Mouse (Mus musculus) G1E (cell line): ENCODE data around the gene Slx1b. TPM values are rescaled to one million over a fixed set of nuclear protein-coding genes. Genes with fewer than 3 reads are reported as not detected.

Experiments used
- ATAC-seq: 2 replicates; pipeline ENCODE4 v1.8.0; 2016; ENCODE audit warnings: mild to moderate bottlenecking; ENCODE audit not compliant: insufficient number of reproducible peaks, poor library complexity, low FRiP score, severe bottlenecking; ENCODE audit errors: extremely low read depth
- DNase-seq: peaks from one replicate; pipeline ENCODE4 v3.0.0; 2012; ENCODE audit warnings: low spot score
- H3K27me3 ChIP-seq: 2 replicates; pipeline ENCODE4 v1.6.1; 2012; ENCODE audit warnings: mild to moderate bottlenecking, low read length, inconsistent platforms; ENCODE audit not compliant: insufficient read depth
- H3K36me3 ChIP-seq: replicated peaks from 2 replicates; pipeline ENCODE3; 2012; ENCODE audit warnings: mild to moderate bottlenecking, inconsistent platforms
- H3K4me1 ChIP-seq: 2 replicates; pipeline ENCODE4 v1.6.1; 2012; ENCODE audit warnings: low read depth, low read length, inconsistent platforms, mixed read lengths; ENCODE audit not compliant: insufficient read depth
- H3K4me3 ChIP-seq: 2 replicates; pipeline ENCODE4 v1.5.1; 2012; ENCODE audit warnings: low read depth, mild to moderate bottlenecking, inconsistent platforms, low read length, moderate library complexity, mixed read lengths
- H3K9me3 ChIP-seq: replicated peaks from 2 replicates; pipeline ENCODE4 v1.6.1; 2012; ENCODE audit warnings: inconsistent platforms
- CTCF ChIP-seq: IDR thresholded peaks from 2 replicates; pipeline ENCODE4 v1.5.1; 2012; ENCODE audit warnings: low read depth, low read length, inconsistent platforms, mixed read lengths
- GATA1 ChIP-seq: IDR thresholded peaks from 2 replicates; pipeline ENCODE4 v1.6.1; 2012; ENCODE audit warnings: borderline replicate concordance, low read length, inconsistent platforms, mixed read lengths
- GATA2 ChIP-seq: IDR thresholded peaks from 2 replicates; pipeline ENCODE4 v1.6.1; 2012; ENCODE audit warnings: low read depth, low read length, inconsistent platforms, borderline replicate concordance
- POLR2AphosphoS5 ChIP-seq: IDR thresholded peaks from 2 replicates; pipeline ENCODE4 v1.6.1; 2012; ENCODE audit warnings: low read depth, low read length, inconsistent platforms; ENCODE audit not compliant: insufficient replicate concordance
- TAL1 ChIP-seq: conservative IDR thresholded peaks from 2 replicates; pipeline ENCODE4 v1.6.1; 2012; ENCODE audit warnings: low read depth, low read length, inconsistent platforms, mixed read lengths
- polyA plus RNA-seq: library from polyadenylated mRNA; stranded (reverse); fragments of >175 nt; gene quantifications from 2 replicates; pipeline ENCODE4 v1.2.3, GENCODE M21; 2012
- total RNA-seq, 2 experiments: library from RNA; stranded (forward) in 1 of 2; stranded (reverse) in 1 of 2; fragments of 200-1000 nt in 1 of 2; fragments of >200 nt in 1 of 2; fragmentation: Nextera tagmentation in 1 of 2; gene quantifications; 2 replicates each; pipeline ENCODE4 v1.2.3; 2014 to 2017

Slx1b gene
- total and polyA plus RNA-seq, 3 experiments: 3.5 to 8.1 (median 4.5) TPM

GRCm38 (mm10) chr7:126704121-126704980, 8.8 kb upstream of the Slx1b start:
- Histone ChIP-seq H3K36me3 (peaks cover 37% of the 10 kb centered on the region), H3K4me3 (peak overlapping the region; percentile 80), H3K9me3 (peaks cover 5% of the 10 kb centered on the region), H3K4me1 (peaks cover 76% of the 10 kb centered on the region), H3K27me3 (peaks cover 41% of the 10 kb centered on the region)
- DNase-seq: peak; percentile 78
- TF ChIP-seq GATA2 (no peak), POLR2AphosphoS5 (no peak), TAL1 (no peak), CTCF (no peak), GATA1 (no peak)
- peak; percentile 31; the same call in 1 of the 2 replicates for ATAC-seq

- no peak for ATAC-seq
- peaks cover 81% of the 10 kb centered on the region for H3K4me1 ChIP-seq
- H3K4me3 ChIP-seq: peak overlapping the region; percentile 80
These were observed 8.1 kb upstream of the Slx1b start for GRCm38 (mm10) chr7:126703757-126704077.

GRCm38 (mm10) chr7:126702861-126703756, 7.5 kb upstream of the Slx1b start:
- Histone ChIP-seq H3K4me3 (peak overlapping the region; percentile 80), H3K9me3 (no peaks in the 10 kb centered on the region), H3K27me3 (peaks cover 33% of the 10 kb centered on the region), H3K4me1 (peaks cover 82% of the 10 kb centered on the region), H3K36me3 (peaks cover 49% of the 10 kb centered on the region)
- ATAC-seq: no peak
- TF ChIP-seq CTCF (no peak), TAL1 (no peak), GATA1 (no peak), POLR2AphosphoS5 (no peak), GATA2 (no peak)
- no peak for DNase-seq

More at GRCm38 (mm10) chr7:126703757-126704077, 8.1 kb upstream of the Slx1b start:
- no peak for DNase-seq
- TF ChIP-seq POLR2AphosphoS5: no peak
- TF ChIP-seq GATA2: no peak
- TF ChIP-seq TAL1: no peak
- no peak for TF ChIP-seq GATA1
- TF ChIP-seq CTCF: no peak
- Histone ChIP-seq H3K36me3 (peaks cover 43% of the 10 kb centered on the region), H3K9me3 (no peaks in the 10 kb centered on the region), H3K27me3 (peaks cover 35% of the 10 kb centered on the region)

- H3K27me3 ChIP-seq: peaks cover 29% of the 10 kb centered on the region
- H3K36me3 ChIP-seq: peaks cover 57% of the 10 kb centered on the region
- DNase-seq (peak; percentile 60), ATAC-seq (no peak; the same call in 1 of the 2 replicates)
- H3K4me3 ChIP-seq: peak overlapping the region; percentile 36; the same call in 1 of the 2 replicates
- H3K9me3 ChIP-seq: no peaks in the 10 kb centered on the region
- TF ChIP-seq GATA1: no peak
- peaks cover 82% of the 10 kb centered on the region for H3K4me1 ChIP-seq
These were observed 6.8 kb upstream of the Slx1b start for GRCm38 (mm10) chr7:126702358-126702757.

GRCm38 (mm10) chr7:126701559-126702357, 6.2 kb upstream of the Slx1b start:
- no peaks in the 10 kb centered on the region for H3K9me3 ChIP-seq
- peaks cover 86% of the 10 kb centered on the region for H3K4me1 ChIP-seq
- peaks cover 28% of the 10 kb centered on the region for H3K27me3 ChIP-seq
- no peak for ATAC-seq
- TF ChIP-seq TAL1 (no peak), CTCF (no peak), GATA2 (no peak)
- DNase-seq: no peak
- peaks cover 63% of the 10 kb centered on the region for H3K36me3 ChIP-seq
- H3K4me3 ChIP-seq: peak overlapping the region; percentile 57; the same call in 1 of the 2 replicates

- Histone ChIP-seq H3K36me3 (peaks cover 68% of the 10 kb centered on the region), H3K9me3 (no peaks in the 10 kb centered on the region), H3K27me3 (peaks cover 27% of the 10 kb centered on the region), H3K4me1 (peaks cover 91% of the 10 kb centered on the region), H3K4me3 (peak overlapping the region; percentile 57; the same call in 1 of the 2 replicates)
- DNase-seq (peak; percentile 92), ATAC-seq (peak; percentile 68)
- TF ChIP-seq CTCF (peak; percentile 69), GATA1 (no peak)
These were observed 5.5 kb upstream of the Slx1b start for GRCm38 (mm10) chr7:126701070-126701469.
